In the genomic region with DNA sequence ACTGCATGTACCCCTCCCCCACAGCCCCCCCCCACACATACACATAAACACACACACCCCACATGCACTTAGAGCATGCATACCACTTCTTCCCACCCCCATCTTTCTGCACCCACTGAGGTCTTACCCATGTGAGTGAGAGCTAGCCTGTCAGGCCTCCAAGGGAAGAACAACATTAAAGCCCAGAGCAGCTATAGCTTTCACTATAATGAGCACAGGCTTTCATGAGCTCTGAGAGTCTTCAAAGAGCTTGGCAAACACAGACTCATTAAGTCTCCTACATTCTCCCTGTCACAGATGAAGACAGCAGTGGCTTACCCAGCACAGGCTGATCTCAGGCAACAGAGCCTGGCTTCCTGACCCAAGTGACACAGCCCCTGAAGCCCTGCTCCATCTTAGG, we compare ENCODE assay signal across 13 mouse cellular contexts.
DNase-seq lines count a peak whose midpoint lies in the region; ATAC-seq lines count a peak whose summit lies in the region.
"Had no signal": no experiment of that assay in that cellular context is flagged by ENCODE, and none has a peak within 500 bp of the region (broad histone marks: within the 10 kb centered on the region; RNA-seq: fewer than 3 reads in every experiment).

No protein-coding gene starts in this region.

- 0 out of 2 replicates have a peak overlapping the region, but pooled peaks have one; percentile 32 for H3K27ac ChIP-seq in hindbrain, embryonic 14.5 days
- H3K27ac ChIP-seq in hindbrain, embryonic 12.5 days = no peak overlapping the region
- H3K27ac ChIP-seq in forebrain, embryonic 13.5 days = peak overlapping the region; percentile 40
- H3K27ac ChIP-seq in stomach, embryonic 16.5 days (ENCODE audit: low read length) = peak overlapping the region; percentile 14; the same call in 1 of the 2 replicates
- H3K27ac ChIP-seq in liver, embryonic 11.5 days (ENCODE audit: low read depth, low read length) = no peak overlapping the region
- H3K27ac ChIP-seq: hindbrain, embryonic 13.5 days; macrophage; neural tube, embryonic 12.5 days had no signal

- DNase-seq in hindbrain, embryonic 14.5 days (ENCODE audit: low spot score) = no peak
- DNase-seq in retina, postnatal 1 day = peak; percentile 22
- no peak for DNase-seq in retina, embryonic 14.5 days (ENCODE audit: low spot score)
- no peak for DNase-seq in liver, embryonic 11.5 days (ENCODE audit: low spot score)
- no peak for DNase-seq in spleen, adult 18-20 months
- DNase-seq: embryo, embryonic 11 days had no signal

- peak; percentile 24; the same call in 1 of the 2 replicates for ATAC-seq in hindbrain, embryonic 14.5 days (ENCODE audit: low FRiP score)
- no peak for ATAC-seq in hindbrain, embryonic 12.5 days (ENCODE audit: low FRiP score)
- peak; percentile 77 for ATAC-seq in forebrain, embryonic 13.5 days
- ATAC-seq in stomach, embryonic 16.5 days (ENCODE audit: insufficient read depth, low FRiP score) = 0 out of 2 replicates have a peak, but pooled peaks have one; percentile 19
- ATAC-seq in liver, embryonic 11.5 days (replicated peaks; ENCODE audit: low FRiP score) = no peak

- H3K36me3 ChIP-seq in hindbrain, embryonic 14.5 days (replicated peaks; ENCODE audit: control insufficient read depth, insufficient read depth) = no peaks in the 10 kb centered on the region
- no peaks in the 10 kb centered on the region for H3K36me3 ChIP-seq in hindbrain, embryonic 12.5 days
- no peaks in the 10 kb centered on the region for H3K36me3 ChIP-seq in forebrain, embryonic 13.5 days (ENCODE audit: poor library complexity, severe bottlenecking)
- no peaks in the 10 kb centered on the region for H3K36me3 ChIP-seq in stomach, embryonic 16.5 days (ENCODE audit: control insufficient read depth, insufficient read depth, low read length)
- no peaks in the 10 kb centered on the region for H3K36me3 ChIP-seq in liver, embryonic 11.5 days (ENCODE audit: control insufficient read depth, insufficient read depth, low read length)
- H3K36me3 ChIP-seq: hindbrain, embryonic 13.5 days; limb, embryonic 12.5 days; neural tube, embryonic 12.5 days had no signal

- no peaks in the 10 kb centered on the region for H3K27me3 ChIP-seq in hindbrain, embryonic 14.5 days (ENCODE audit: control insufficient read depth, insufficient read depth, low read length)
- no peaks in the 10 kb centered on the region for H3K27me3 ChIP-seq in hindbrain, embryonic 12.5 days
- no peaks in the 10 kb centered on the region for H3K27me3 ChIP-seq in forebrain, embryonic 13.5 days
- no peaks in the 10 kb centered on the region for H3K27me3 ChIP-seq in stomach, embryonic 16.5 days (ENCODE audit: control insufficient read depth, insufficient read depth, low read length)
- H3K27me3 ChIP-seq in liver, embryonic 11.5 days (replicated peaks; ENCODE audit: control insufficient read depth, insufficient read depth, low read length) = no peaks in the 10 kb centered on the region
- H3K27me3 ChIP-seq: hindbrain, embryonic 13.5 days; limb, embryonic 12.5 days; neural tube, embryonic 12.5 days had no signal

- no peaks in the 10 kb centered on the region for H3K4me1 ChIP-seq in hindbrain, embryonic 14.5 days (replicated peaks; ENCODE audit: control insufficient read depth, insufficient read depth, low read length)
- no peaks in the 10 kb centered on the region for H3K4me1 ChIP-seq in hindbrain, embryonic 12.5 days
- peaks cover 19% of the 10 kb centered on the region for H3K4me1 ChIP-seq in forebrain, embryonic 13.5 days
- peaks cover 26% of the 10 kb centered on the region for H3K4me1 ChIP-seq in stomach, embryonic 16.5 days (ENCODE audit: control insufficient read depth, insufficient read depth, low read length)
- H3K4me1 ChIP-seq in liver, embryonic 11.5 days (replicated peaks; ENCODE audit: control insufficient read depth, insufficient read depth, low read length) = peaks cover 11% of the 10 kb centered on the region
- H3K4me1 ChIP-seq: hindbrain, embryonic 13.5 days; neural tube, embryonic 12.5 days had no signal

- no peak overlapping the region for H3K4me2 ChIP-seq in hindbrain, embryonic 14.5 days (replicated peaks)
- H3K4me2 ChIP-seq in hindbrain, embryonic 12.5 days (replicated peaks) = no peak overlapping the region
- no peak overlapping the region for H3K4me2 ChIP-seq in forebrain, embryonic 13.5 days
- no peak overlapping the region for H3K4me2 ChIP-seq in stomach, embryonic 16.5 days (ENCODE audit: low read depth, low read length)
- no peak overlapping the region for H3K4me2 ChIP-seq in liver, embryonic 11.5 days
- H3K4me2 ChIP-seq: hindbrain, embryonic 13.5 days; limb, embryonic 12.5 days; neural tube, embryonic 12.5 days had no signal

- H3K4me3 ChIP-seq in hindbrain, embryonic 14.5 days (replicated peaks; ENCODE audit: low read length) = no peak overlapping the region
- H3K4me3 ChIP-seq in hindbrain, embryonic 12.5 days = no peak overlapping the region
- H3K4me3 ChIP-seq in forebrain, embryonic 13.5 days = no peak overlapping the region
- H3K4me3 ChIP-seq in stomach, embryonic 16.5 days (replicated peaks; ENCODE audit: low read length) = no peak overlapping the region
- no peak overlapping the region for H3K4me3 ChIP-seq in liver, embryonic 11.5 days (ENCODE audit: low read depth, low read length)
- H3K4me3 ChIP-seq: hindbrain, embryonic 13.5 days; limb, embryonic 12.5 days; neural tube, embryonic 12.5 days had no signal

- no peaks in the 10 kb centered on the region for H3K9me3 ChIP-seq in hindbrain, embryonic 14.5 days (ENCODE audit: control insufficient read depth, low read length)
- H3K9me3 ChIP-seq in hindbrain, embryonic 12.5 days (replicated peaks) = no peaks in the 10 kb centered on the region
- H3K9me3 ChIP-seq in forebrain, embryonic 13.5 days (replicated peaks) = no peaks in the 10 kb centered on the region
- no peaks in the 10 kb centered on the region for H3K9me3 ChIP-seq in stomach, embryonic 16.5 days (replicated peaks; ENCODE audit: control insufficient read depth, low read length)
- no peaks in the 10 kb centered on the region for H3K9me3 ChIP-seq in liver, embryonic 11.5 days (ENCODE audit: control insufficient read depth, low read length)
- H3K9me3 ChIP-seq: hindbrain, embryonic 13.5 days; limb, embryonic 12.5 days; neural tube, embryonic 12.5 days had no signal

- H3K9ac ChIP-seq in hindbrain, embryonic 14.5 days = no peak overlapping the region
- H3K9ac ChIP-seq in hindbrain, embryonic 12.5 days = no peak overlapping the region; the same call in 1 of the 2 replicates
- no peak overlapping the region for H3K9ac ChIP-seq in forebrain, embryonic 13.5 days
- H3K9ac ChIP-seq in stomach, embryonic 16.5 days (ENCODE audit: low read length) = no peak overlapping the region
- H3K9ac ChIP-seq in liver, embryonic 11.5 days (ENCODE audit: low read depth, low read length) = no peak overlapping the region
- H3K9ac ChIP-seq: hindbrain, embryonic 13.5 days; neural tube, embryonic 12.5 days had no signal

Comparison
In these comparisons a context has a peak if more than half of its experiments do, and no peak if none do; other contexts are left out.
1. ATAC-seq: peak in hindbrain, embryonic 14.5 days (single experiment), forebrain, embryonic 13.5 days (single experiment) and stomach, embryonic 16.5 days (single experiment); none in hindbrain, embryonic 12.5 days (single experiment) and liver, embryonic 11.5 days (single experiment).
2. H3K27ac ChIP-seq: peak in hindbrain, embryonic 14.5 days (single experiment), forebrain, embryonic 13.5 days (single experiment) and stomach, embryonic 16.5 days (single experiment); none in hindbrain, embryonic 12.5 days (single experiment) and liver, embryonic 11.5 days (single experiment).